Mouse (Mus musculus) forebrain, embryonic 12.5 days (tissue): Measurements from ENCODE around the gene Mark4. TPM values are rescaled to one million over a fixed set of nuclear protein-coding genes. Genes with fewer than 3 reads are reported as not detected.

ENCODE experiments used
- ATAC-seq: fragments of 200-750 bp; cut with Nextera tagmentation; 2 replicates; pipeline ENCODE4 v1.8.0; 2017; ENCODE audit warnings: moderate TSS enrichment; ENCODE audit not compliant: low FRiP score
- H3K27ac ChIP-seq: fragments of 300-500 bp; sonication (generic); 2 replicates; pipeline ENCODE4 v1.5.1; 2016; ENCODE audit warnings: mild to moderate bottlenecking
- H3K27me3 ChIP-seq: fragments of 300-500 bp; sonication (generic); 2 replicates; pipeline ENCODE4 v1.6.1; 2016; ENCODE audit warnings: mild to moderate bottlenecking
- H3K36me3 ChIP-seq: fragments of 300-500 bp; sonication (generic); replicated peaks from 2 replicates; pipeline ENCODE4 v1.6.1; 2016; ENCODE audit warnings: mild to moderate bottlenecking
- H3K4me1 ChIP-seq: fragments of 300-500 bp; sonication (generic); 2 replicates; pipeline ENCODE4 v1.6.1; 2016
- H3K4me2 ChIP-seq: fragments of 300-500 bp; sonication (generic); 2 replicates; pipeline ENCODE4 v1.6.1; 2016; ENCODE audit warnings: mild to moderate bottlenecking, moderate library complexity
- H3K4me3 ChIP-seq: fragments of 300-500 bp; sonication (generic); replicated peaks from 2 replicates; pipeline ENCODE4 v1.5.1; 2016; ENCODE audit warnings: mild to moderate bottlenecking
- H3K9ac ChIP-seq: fragments of 300-500 bp; sonication (generic); 2 replicates; pipeline ENCODE4 v1.6.1; 2016; ENCODE audit warnings: mild to moderate bottlenecking
- H3K9me3 ChIP-seq: fragments of 300-500 bp; sonication (generic); 2 replicates; pipeline ENCODE4 v1.6.1; 2016
- WGBS: fragments of 180-500 bp; shearing (Covaris S2); methylation state at CpG from one replicate; pipeline ENCODE4 v1.1.7; 2016; 5-methylcytosine and 5-hydroxymethylcytosine counted together
- polyA plus RNA-seq: library from polyadenylated mRNA; unstranded; fragments of >200 nt; fragmentation: Nextera tagmentation; extraction: Ambion mirVana; gene quantifications from 2 replicates; pipeline ENCODE4 v1.2.1, GENCODE M21; 2016

Gene Mark4
- polyA plus RNA-seq, 1 experiment from 2014 or later, result 14.0 TPM

- Histone ChIP-seq H3K27ac (no peak within 1 kb of the TSS), H3K4me2 (peak within 1 kb of the TSS; percentile 89), H3K4me3 (peak within 1 kb of the TSS; percentile 55), H3K27me3 (peaks cover 81% of the 10 kb centered on the region), H3K36me3 (no peaks in the 10 kb centered on the region), H3K9ac (peak within 1 kb of the TSS; percentile 53), H3K9me3 (peaks cover 4% of the 10 kb centered on the region; the same call in 1 of the 2 replicates), H3K4me1 (peaks cover 25% of the 10 kb centered on the region)
- peak; percentile 39 for ATAC-seq
- WGBS, result under 1% methylated on average over 62 of the region's 62 CpGs
These were observed 54.8 kb downstream of the Mark4 start, which contains the start of gene Klc3 for GRCm38 (mm10) chr7:19403731-19404296. Gene Klc3, minus strand, starts transcription at chr7:19404104.

- H3K27me3 ChIP-seq, result peaks cover 87% of the 10 kb centered on the region
- no peak for ATAC-seq
- peaks cover 25% of the 10 kb centered on the region for H3K4me1 ChIP-seq
- peaks cover 4% of the 10 kb centered on the region; the same call in 1 of the 2 replicates for H3K9me3 ChIP-seq
- H3K27ac ChIP-seq, result no peak overlapping the region
- H3K4me3 ChIP-seq, result no peak overlapping the region
- 86% methylated on average over 9 of the region's 9 CpGs for WGBS
- no peak overlapping the region for H3K4me2 ChIP-seq
- H3K9ac ChIP-seq, result no peak overlapping the region
- no peaks in the 10 kb centered on the region for H3K36me3 ChIP-seq
These were observed 56.0 kb downstream of the Mark4 start for GRCm38 (mm10) chr7:19402535-19403112.

DNA sequence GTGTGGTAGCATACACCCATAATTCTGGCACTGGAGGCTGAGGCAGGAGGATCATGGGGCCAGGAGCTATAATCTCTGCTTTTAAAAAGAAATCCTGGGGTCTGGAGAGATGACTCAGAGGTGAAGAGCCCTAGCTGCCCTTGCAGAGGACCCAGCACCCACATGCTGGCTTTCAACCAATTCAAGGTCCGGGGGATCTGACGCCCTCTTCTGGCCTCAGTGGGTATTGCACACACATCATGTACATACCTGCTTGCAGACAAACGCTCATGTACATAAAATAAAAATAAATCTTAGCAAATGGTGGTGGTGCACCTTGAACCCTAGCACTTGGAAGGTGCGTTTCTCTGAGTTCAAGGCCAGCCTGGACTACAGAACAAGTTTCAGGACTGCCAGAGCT, 57.7 kb downstream of the Mark4 start:
- no peak for ATAC-seq
- Histone ChIP-seq H3K9me3 (peaks cover 4% of the 10 kb centered on the region; the same call in 1 of the 2 replicates), H3K4me2 (no peak overlapping the region), H3K4me1 (peaks cover 25% of the 10 kb centered on the region), H3K9ac (no peak overlapping the region), H3K27me3 (peaks cover 75% of the 10 kb centered on the region), H3K27ac (no peak overlapping the region), H3K36me3 (0 out of 2 replicates have a peak, but pooled peaks cover under 1% of the 10 kb centered on the region), H3K4me3 (no peak overlapping the region)
- WGBS, result 86% methylated on average over 4 of the region's 4 CpGs

DNA sequence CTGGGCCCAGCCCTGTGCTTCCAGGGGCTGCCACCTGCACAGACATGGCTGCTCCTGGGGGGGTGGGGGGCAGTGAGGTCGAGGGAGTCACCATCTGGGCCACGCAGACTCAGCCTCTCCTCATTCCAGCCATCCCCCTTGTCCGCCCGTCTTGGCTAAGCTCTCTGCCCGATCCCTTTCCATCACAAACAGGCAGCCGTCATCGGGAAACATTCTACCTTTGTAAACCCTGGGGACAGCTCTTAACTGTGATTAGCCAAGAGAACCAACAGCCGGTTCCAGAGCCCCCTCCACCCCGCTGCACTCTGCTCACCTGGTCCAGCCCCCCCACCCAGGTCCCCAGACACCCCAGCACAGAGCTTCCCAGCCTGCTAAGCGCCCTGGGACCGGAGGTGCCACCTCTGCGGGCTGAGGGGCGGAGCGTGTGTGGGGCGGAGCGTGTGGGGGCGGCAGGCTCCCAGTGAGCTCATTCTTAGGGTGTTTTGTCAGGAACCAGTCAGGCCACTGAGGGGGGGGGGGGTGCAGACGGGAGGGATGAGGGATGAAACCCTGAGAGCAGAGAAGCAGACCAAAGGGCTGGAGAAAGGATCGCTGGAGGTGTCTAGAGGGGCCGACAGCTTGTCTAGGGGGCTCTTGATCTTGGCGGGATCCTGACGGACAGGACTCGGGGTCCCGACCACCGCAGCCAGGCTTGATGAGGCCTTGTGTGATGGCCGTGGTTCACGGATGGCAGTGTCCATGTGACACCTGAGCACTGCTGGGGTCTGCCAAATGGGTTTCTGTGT, 58.9 kb downstream of the Mark4 start:
- peaks cover 13% of the 10 kb centered on the region for H3K36me3 ChIP-seq
- peak overlapping the region; percentile 52 for H3K4me2 ChIP-seq
- peak overlapping the region; percentile 36 for H3K9ac ChIP-seq
- no peak; the same call in 1 of the 2 replicates for ATAC-seq
- peaks cover 21% of the 10 kb centered on the region for H3K4me1 ChIP-seq
- peaks cover 65% of the 10 kb centered on the region for H3K27me3 ChIP-seq
- 5% methylated on average over 27 of the region's 27 CpGs for WGBS
- no peak overlapping the region for H3K27ac ChIP-seq
- H3K9me3 ChIP-seq, result peaks cover 4% of the 10 kb centered on the region; the same call in 1 of the 2 replicates
- peak overlapping the region; percentile 30 for H3K4me3 ChIP-seq

DNA sequence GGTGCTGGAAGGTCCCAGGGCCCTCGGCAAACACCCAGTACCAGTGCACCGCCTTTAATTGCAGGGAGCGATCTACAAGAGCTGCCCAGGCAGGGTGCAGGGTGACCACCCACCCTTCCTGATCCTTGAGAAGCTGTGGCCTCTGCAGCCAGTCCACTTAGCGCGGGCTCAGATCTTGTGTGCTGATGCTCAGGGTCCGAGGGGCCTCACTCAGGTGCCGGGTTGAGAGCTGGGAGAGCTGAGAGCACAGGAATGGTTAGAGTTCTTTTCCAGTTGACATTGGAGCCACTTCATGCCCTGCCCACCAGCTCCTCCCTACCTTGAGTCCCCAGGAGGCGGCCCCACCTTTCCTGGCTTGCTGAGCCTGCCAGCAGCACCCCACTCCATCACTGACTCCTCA, 64.1 kb downstream of the Mark4 start:
- no peak overlapping the region for H3K4me3 ChIP-seq
- H3K27ac ChIP-seq, result no peak overlapping the region
- ATAC-seq, result no peak
- H3K27me3 ChIP-seq, result peaks cover 13% of the 10 kb centered on the region
- H3K9ac ChIP-seq, result no peak overlapping the region
- peaks cover 4% of the 10 kb centered on the region; the same call in 1 of the 2 replicates for H3K4me1 ChIP-seq
- no peak overlapping the region for H3K4me2 ChIP-seq
- 94% methylated on average over 8 of the region's 8 CpGs for WGBS
- H3K36me3 ChIP-seq, result peaks cover 63% of the 10 kb centered on the region
- H3K9me3 ChIP-seq, result no peaks in the 10 kb centered on the region

DNA sequence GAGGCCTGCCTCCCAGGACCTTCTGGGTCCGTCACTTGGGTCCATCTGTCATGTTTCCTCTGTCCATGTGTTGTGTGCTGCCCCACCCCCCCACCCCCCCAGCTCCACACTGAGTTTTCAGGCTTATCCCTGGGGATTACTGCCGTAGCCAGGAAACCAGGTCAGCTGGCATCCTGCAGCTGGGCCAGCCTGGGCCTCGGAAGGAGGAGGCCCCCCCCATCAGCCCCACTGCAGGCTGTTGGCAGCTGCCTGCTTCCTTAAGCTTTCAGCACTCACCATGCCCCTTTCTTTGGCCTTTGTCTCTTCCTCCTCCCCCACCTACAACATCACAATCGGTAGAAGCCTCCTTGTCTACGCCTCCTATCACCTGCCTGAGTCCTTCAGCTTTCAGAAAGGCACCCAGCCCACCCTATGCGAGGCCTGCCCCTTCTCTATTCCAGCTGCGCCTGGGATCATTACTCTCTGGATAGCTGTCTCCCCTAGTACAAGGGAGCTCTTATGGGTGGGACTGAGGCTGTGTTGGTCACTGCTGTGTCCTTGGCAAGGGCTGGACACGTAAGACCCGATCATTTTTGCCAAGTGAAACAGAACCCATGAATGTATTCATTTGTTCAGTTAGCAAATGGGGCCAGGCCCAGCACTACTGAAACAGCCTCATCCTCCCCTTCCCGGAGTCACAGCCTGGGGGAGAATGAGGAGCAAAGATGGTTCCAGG, 69.8 kb downstream of the Mark4 start:
- peak; percentile 51; the same call in 1 of the 2 replicates for ATAC-seq
- Histone ChIP-seq H3K27ac (0 out of 2 replicates have a peak overlapping the region, but pooled peaks have one; percentile 42), H3K27me3 (no peaks in the 10 kb centered on the region), H3K36me3 (peaks cover 98% of the 10 kb centered on the region), H3K9ac (no peak overlapping the region), H3K4me2 (no peak overlapping the region), H3K9me3 (no peaks in the 10 kb centered on the region), H3K4me3 (no peak overlapping the region), H3K4me1 (peaks cover 14% of the 10 kb centered on the region)
- WGBS, result 79% methylated on average over 10 of the region's 10 CpGs

DNA sequence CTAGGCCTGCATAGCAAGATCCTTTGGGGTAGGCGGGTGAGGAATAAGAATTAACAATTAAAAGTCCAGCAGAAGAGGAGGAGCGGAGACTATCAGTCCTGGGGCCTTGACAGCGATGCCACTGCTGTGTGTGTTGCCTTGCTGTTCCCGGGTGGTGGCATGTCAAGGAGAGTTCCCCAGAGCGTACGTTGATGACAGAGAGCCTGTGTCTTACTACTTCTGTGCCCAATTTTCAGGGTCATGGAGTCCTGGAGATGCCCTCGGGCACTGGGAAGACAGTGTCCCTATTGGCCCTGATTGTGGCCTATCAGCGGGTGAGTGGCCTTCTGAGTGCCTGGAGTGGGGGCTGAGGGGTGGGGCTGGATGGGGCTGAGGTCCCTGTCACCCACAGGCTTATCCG, 74.9 kb downstream of the Mark4 start:
- H3K4me3 ChIP-seq, result 0 out of 2 replicates have a peak overlapping the region, but pooled peaks have one; percentile 1
- no peaks in the 10 kb centered on the region for H3K9me3 ChIP-seq
- H3K36me3 ChIP-seq, result peaks cover 50% of the 10 kb centered on the region
- 85% methylated on average over 9 of the region's 9 CpGs for WGBS
- peak overlapping the region; percentile 88; the same call in 1 of the 2 replicates for H3K4me2 ChIP-seq
- H3K27ac ChIP-seq, result no peak overlapping the region
- peaks cover 25% of the 10 kb centered on the region for H3K4me1 ChIP-seq
- ATAC-seq, result no peak
- no peaks in the 10 kb centered on the region for H3K27me3 ChIP-seq
- no peak overlapping the region for H3K9ac ChIP-seq

- under 1% methylated on average over 37 of the region's 37 CpGs for WGBS
- peak; percentile 67; the same call in 1 of the 2 replicates for ATAC-seq
- peak overlapping the region; percentile 59; the same call in 1 of the 2 replicates for H3K27ac ChIP-seq
- no peaks in the 10 kb centered on the region for H3K9me3 ChIP-seq
- peaks cover 34% of the 10 kb centered on the region for H3K36me3 ChIP-seq
- peak overlapping the region; percentile 74 for H3K4me3 ChIP-seq
- H3K9ac ChIP-seq, result peak overlapping the region; percentile 90
- H3K27me3 ChIP-seq, result no peaks in the 10 kb centered on the region
- peaks cover 17% of the 10 kb centered on the region for H3K4me1 ChIP-seq
- peak overlapping the region; percentile 88 for H3K4me2 ChIP-seq
These were observed 76.5 kb downstream of the Mark4 start for GRCm38 (mm10) chr7:19382166-19382541.

- Histone ChIP-seq H3K4me2 (peak within 1 kb of the TSS; percentile 88), H3K4me3 (peak within 1 kb of the TSS; percentile 74), H3K9me3 (no peaks in the 10 kb centered on the region), H3K36me3 (peaks cover 29% of the 10 kb centered on the region), H3K9ac (peak within 1 kb of the TSS; percentile 90), H3K4me1 (peaks cover 17% of the 10 kb centered on the region), H3K27me3 (no peaks in the 10 kb centered on the region), H3K27ac (peak within 1 kb of the TSS; percentile 59; the same call in 1 of the 2 replicates)
- ATAC-seq, result peak; percentile 98
- 6% methylated on average over 48 of the region's 48 CpGs for WGBS
These were observed 77.0 kb downstream of the Mark4 start, which contains the start of gene Ercc2 for GRCm38 (mm10) chr7:19381377-19382165. Gene Ercc2, plus strand, starts transcription at chr7:19382010.

GRCm38 (mm10) chr7:19378049-19378448, 80.6 kb downstream of the Mark4 start:
- Histone ChIP-seq H3K36me3 (peaks cover 6% of the 10 kb centered on the region; the same call in 1 of the 2 replicates), H3K4me3 (no peak overlapping the region), H3K9ac (no peak overlapping the region), H3K4me1 (peaks cover 7% of the 10 kb centered on the region), H3K4me2 (no peak overlapping the region), H3K27me3 (no peaks in the 10 kb centered on the region), H3K27ac (no peak overlapping the region), H3K9me3 (no peaks in the 10 kb centered on the region)
- WGBS, result 77% methylated on average over 8 of the region's 8 CpGs
- no peak for ATAC-seq

GRCm38 (mm10) chr7:19376019-19376418, 82.6 kb downstream of the Mark4 start:
- H3K9ac ChIP-seq, result no peak overlapping the region
- no peak for ATAC-seq
- no peaks in the 10 kb centered on the region for H3K9me3 ChIP-seq
- no peak overlapping the region for H3K4me2 ChIP-seq
- H3K4me1 ChIP-seq, result no peaks in the 10 kb centered on the region
- no peaks in the 10 kb centered on the region for H3K27me3 ChIP-seq
- H3K4me3 ChIP-seq, result no peak overlapping the region
- 89% methylated on average over 4 of the region's 4 CpGs for WGBS
- no peak overlapping the region for H3K27ac ChIP-seq
- peaks cover 6% of the 10 kb centered on the region; the same call in 1 of the 2 replicates for H3K36me3 ChIP-seq
